Mouse (Mus musculus) lung, postnatal 0 days (tissue): ENCODE results near the gene Klk8.

Source experiments
- CTCF ChIP-seq: IDR thresholded peaks from 2 replicates; pipeline ENCODE4 v1.5.1; 2016; ENCODE audit warnings: antibody characterized with exemption, mild to moderate bottlenecking
- EP300 ChIP-seq: IDR thresholded peaks from 2 replicates; pipeline ENCODE4 v1.6.1; 2016; ENCODE audit warnings: antibody characterized with exemption, mild to moderate bottlenecking, control low read depth

DNA sequence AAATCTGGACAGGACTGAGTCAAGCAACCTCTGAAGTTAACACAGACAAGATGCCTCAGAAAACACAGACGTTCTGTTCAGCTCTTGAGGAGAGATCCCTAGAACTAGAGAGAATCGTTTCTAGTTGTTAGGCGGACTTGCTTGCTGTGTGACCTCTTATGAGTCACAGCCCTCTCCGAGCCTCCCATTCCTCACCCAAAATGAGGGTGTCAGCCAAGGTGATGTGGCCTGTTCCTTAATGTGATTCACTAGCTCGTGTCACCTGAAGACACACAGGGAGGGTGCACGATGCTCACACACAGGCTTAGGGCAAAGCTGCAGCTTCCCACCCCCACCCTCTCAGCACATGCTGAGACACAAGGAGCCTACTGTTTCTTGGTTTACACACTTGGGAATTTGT lies 17.1 kb upstream of the Klk8 start:
- TF ChIP-seq EP300 (no peak), CTCF (no peak)
